Mouse (Mus musculus) liver, embryonic 16.5 days (tissue): ENCODE measurements around the gene Tmcc1. TPM values are rescaled to one million over a fixed set of nuclear protein-coding genes. Genes with fewer than 3 reads are reported as not detected.

ENCODE experiments used
- ATAC-seq: fragments of 200-750 bp; cut with Nextera tagmentation; 2 replicates; pipeline ENCODE4 v1.8.0; 2017; ENCODE audit warnings: low read depth, mild to moderate bottlenecking, moderate number of reproducible peaks, moderate library complexity
- H3K27ac ChIP-seq: fragments of 300-500 bp; sonication (generic); 2 replicates; pipeline ENCODE4 v1.5.1; 2014; ENCODE audit warnings: mild to moderate bottlenecking, low read length
- H3K27me3 ChIP-seq: fragments of 300-500 bp; sonication (generic); 2 replicates; pipeline ENCODE4 v1.6.1; 2014; ENCODE audit warnings: low read depth, low read length, mixed read lengths; ENCODE audit not compliant: control insufficient read depth, insufficient read depth
- H3K36me3 ChIP-seq: fragments of 300-500 bp; sonication (generic); 2 replicates; pipeline ENCODE4 v1.6.1; 2014; ENCODE audit warnings: mild to moderate bottlenecking; ENCODE audit not compliant: control insufficient read depth, insufficient read depth
- H3K4me1 ChIP-seq: fragments of 300-500 bp; sonication (generic); 2 replicates; pipeline ENCODE4 v1.6.1; 2014; ENCODE audit warnings: low read depth, low read length, mixed read lengths; ENCODE audit not compliant: control insufficient read depth
- H3K4me2 ChIP-seq: fragments of 300-500 bp; sonication (generic); 2 replicates; pipeline ENCODE4 v1.6.1; 2014; ENCODE audit warnings: low read depth, low read length, mixed read lengths
- H3K4me3 ChIP-seq: fragments of 300-500 bp; sonication (generic); 2 replicates; pipeline ENCODE4 v1.5.1; 2014; ENCODE audit warnings: low read depth, mild to moderate bottlenecking, low read length
- H3K9ac ChIP-seq: fragments of 300-500 bp; sonication (generic); 2 replicates; pipeline ENCODE4 v1.6.1; 2014; ENCODE audit warnings: low read depth, low read length
- H3K9me3 ChIP-seq: fragments of 300-500 bp; sonication (generic); replicated peaks from 2 replicates; pipeline ENCODE4 v1.6.1; 2016; ENCODE audit warnings: low read length; ENCODE audit not compliant: control insufficient read depth
- WGBS: fragments of 180-500 bp; shearing (Covaris S2); extraction: QIAGEN DNeasy Blood & Tissue Kit; methylation state at CpG from one replicate; pipeline ENCODE4 v1.1.7; 2014; ENCODE audit not compliant: insufficient replicate concordance; 5-methylcytosine and 5-hydroxymethylcytosine counted together
- polyA plus RNA-seq: library from polyadenylated mRNA; unstranded; fragments of >200 nt; fragmentation: Nextera tagmentation; extraction: Ambion mirVana; gene quantifications from 2 replicates; pipeline ENCODE4 v1.2.1, GENCODE M21; 2015

The Tmcc1 gene
- polyA plus RNA-seq, 1 experiment from 2014 or later, result 3.6 TPM

DNA sequence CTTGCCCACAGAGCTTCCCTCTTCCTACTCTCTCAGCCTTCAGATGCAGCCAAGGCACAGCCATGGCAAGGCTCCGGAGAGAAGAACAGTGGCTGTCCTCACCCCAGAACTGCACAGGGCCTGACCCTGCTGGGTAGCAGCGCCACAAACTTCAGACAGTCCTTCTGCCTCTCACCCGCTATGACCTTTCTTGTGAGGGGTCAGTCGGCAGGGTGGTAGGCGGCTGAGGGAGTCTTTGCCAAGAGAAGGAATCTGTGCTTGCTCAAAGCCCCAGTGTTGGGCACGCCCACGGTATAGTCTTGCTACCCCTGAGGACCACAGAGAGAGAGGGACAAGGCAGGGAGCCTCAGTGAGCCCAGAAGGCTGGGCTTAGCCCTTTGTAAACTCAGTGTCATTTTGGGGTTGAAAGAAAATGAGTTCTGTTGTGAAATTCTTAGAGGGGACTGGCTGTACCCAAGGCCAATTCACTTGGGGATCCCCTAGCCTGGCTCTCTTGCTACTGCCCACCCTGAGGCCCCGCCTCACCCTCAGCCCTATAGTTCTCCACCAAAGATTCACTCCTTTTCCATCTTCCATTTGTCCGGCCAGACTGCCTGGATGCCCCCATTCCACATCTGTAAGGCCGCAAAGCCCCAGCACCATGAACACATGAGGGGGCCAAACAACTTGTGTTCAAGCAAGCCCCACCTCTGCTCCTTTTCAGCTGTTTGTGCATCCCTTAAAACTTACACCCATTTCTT is 201.2 kb downstream of the Tmcc1 start:
- Histone ChIP-seq H3K27ac (no peak overlapping the region), H3K9ac (no peak overlapping the region), H3K4me3 (peak overlapping the region; percentile 28), H3K36me3 (no peaks in the 10 kb centered on the region), H3K4me1 (peaks cover 14% of the 10 kb centered on the region), H3K9me3 (no peaks in the 10 kb centered on the region), H3K4me2 (no peak overlapping the region), H3K27me3 (peaks cover 51% of the 10 kb centered on the region)
- WGBS, result 43% methylated on average over 10 of the region's 10 CpGs
- no peak for ATAC-seq

DNA sequence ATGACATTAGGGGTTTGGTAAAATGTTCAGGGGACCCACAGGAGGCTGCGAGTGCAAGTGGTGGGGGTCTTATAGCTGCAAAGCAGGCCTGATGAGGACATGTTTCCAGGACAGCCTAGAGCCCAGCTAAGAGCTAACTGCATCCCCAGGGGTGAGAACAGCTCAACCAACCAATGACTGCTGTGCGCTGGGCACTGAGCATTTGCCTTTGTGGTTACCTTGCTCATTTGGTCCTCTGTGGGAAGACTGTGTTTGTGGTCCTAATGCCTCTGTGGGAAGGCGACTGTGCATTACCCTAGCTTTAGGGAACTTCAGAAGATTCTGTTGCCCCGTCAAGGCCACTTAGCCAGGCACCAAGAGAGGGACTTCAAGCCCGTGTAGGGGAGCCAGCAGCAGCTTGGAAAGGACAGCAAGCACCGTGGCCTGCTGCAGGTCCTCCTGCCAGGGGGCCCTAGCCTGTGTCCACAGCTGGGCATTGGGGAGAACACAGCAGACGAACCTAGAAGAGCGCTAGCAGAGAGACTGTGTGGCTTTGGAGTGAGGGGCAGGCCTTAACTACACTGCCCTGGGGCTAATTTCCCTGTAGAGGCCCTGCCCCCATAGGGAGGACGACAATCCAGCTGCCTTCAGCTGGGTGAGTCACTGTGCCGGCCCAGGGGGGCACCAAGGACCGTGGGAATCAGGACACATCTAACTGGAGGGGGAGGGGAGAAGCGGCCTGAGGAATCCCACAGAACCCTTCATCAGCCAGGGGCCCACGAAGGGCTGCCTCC is 202.0 kb downstream of the Tmcc1 start:
- Histone ChIP-seq H3K4me3 (peak overlapping the region; percentile 28), H3K9ac (no peak overlapping the region), H3K4me2 (no peak overlapping the region), H3K9me3 (no peaks in the 10 kb centered on the region), H3K27ac (no peak overlapping the region), H3K36me3 (no peaks in the 10 kb centered on the region), H3K27me3 (peaks cover 51% of the 10 kb centered on the region), H3K4me1 (peaks cover 14% of the 10 kb centered on the region)
- no peak for ATAC-seq
- WGBS, result 26% methylated on average over 13 of the region's 13 CpGs

DNA sequence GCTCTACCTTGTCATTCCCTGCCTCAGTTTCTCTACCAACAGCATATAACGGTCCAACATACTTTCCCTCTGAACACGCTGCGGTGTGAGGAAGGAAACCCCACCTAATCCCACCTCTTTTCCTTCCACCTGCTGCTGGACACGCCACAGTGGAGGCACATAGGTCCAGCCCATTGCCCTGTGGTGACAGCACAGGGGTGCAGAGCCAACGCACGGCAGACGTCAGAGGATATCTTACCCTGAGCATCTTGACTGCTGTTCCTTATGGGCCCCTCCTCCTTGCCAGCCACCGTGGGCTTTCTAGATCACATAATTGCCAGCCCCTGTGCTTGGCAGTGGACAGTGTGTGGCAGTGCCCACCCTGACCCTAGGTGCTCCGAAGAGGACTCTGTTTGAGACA is 202.8 kb downstream of the Tmcc1 start:
- Histone ChIP-seq H3K36me3 (no peaks in the 10 kb centered on the region), H3K4me1 (peaks cover 14% of the 10 kb centered on the region), H3K9me3 (no peaks in the 10 kb centered on the region), H3K27ac (no peak overlapping the region), H3K9ac (no peak overlapping the region), H3K4me2 (no peak overlapping the region), H3K4me3 (no peak overlapping the region), H3K27me3 (peaks cover 47% of the 10 kb centered on the region)
- 50% methylated on average over 9 of the region's 9 CpGs for WGBS
- ATAC-seq, result no peak

DNA sequence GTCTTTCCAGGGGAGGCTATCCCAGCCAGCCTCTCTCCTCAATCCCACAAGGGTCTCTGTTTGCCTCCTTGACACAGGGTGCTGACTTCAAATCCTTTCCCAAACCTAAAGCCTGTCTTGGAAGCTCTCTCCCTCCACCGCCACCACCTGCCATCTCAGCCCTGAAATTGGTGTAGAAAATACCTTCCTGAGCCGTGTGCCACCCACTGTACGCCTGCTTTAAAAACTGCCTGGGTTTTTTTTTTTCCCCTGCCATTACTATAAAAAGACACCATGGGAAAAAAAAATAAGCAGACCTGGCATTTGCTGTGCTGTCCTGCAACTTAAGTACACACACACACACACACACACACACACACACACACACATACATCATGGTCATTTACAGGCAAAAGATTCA is 203.2 kb downstream of the Tmcc1 start:
- H3K36me3 ChIP-seq, result no peaks in the 10 kb centered on the region
- no peak overlapping the region for H3K4me3 ChIP-seq
- 58% methylated on average over 3 of the region's 3 CpGs for WGBS
- no peaks in the 10 kb centered on the region for H3K9me3 ChIP-seq
- peaks cover 14% of the 10 kb centered on the region for H3K4me1 ChIP-seq
- no peak for ATAC-seq
- H3K27me3 ChIP-seq, result peaks cover 46% of the 10 kb centered on the region
- H3K27ac ChIP-seq, result no peak overlapping the region
- H3K4me2 ChIP-seq, result no peak overlapping the region
- H3K9ac ChIP-seq, result no peak overlapping the region

DNA sequence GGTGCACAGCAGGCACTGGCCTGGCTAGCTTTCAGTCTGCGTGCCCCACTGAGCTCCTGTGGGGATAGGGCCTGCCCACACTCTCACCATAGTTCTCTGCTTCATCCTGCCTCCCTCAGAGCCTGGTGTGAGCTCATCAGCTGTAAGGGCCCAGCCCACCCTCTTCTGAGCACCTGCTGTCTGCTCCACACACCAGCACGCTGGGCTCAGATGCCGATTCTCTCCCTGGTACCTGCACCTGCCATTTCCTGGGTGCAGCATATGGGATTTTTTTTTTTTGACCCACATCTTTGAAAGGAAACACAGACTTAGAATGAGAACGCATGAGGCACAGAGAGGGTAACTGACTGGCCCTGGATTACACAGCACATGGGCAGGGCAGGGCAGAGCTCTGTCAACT is 203.7 kb downstream of the Tmcc1 start:
- 61% methylated on average over 4 of the region's 4 CpGs for WGBS
- Histone ChIP-seq H3K9ac (no peak overlapping the region), H3K4me3 (no peak overlapping the region), H3K36me3 (no peaks in the 10 kb centered on the region), H3K27me3 (peaks cover 41% of the 10 kb centered on the region), H3K9me3 (no peaks in the 10 kb centered on the region), H3K27ac (no peak overlapping the region), H3K4me1 (peaks cover 10% of the 10 kb centered on the region), H3K4me2 (no peak overlapping the region)
- ATAC-seq, result no peak

DNA sequence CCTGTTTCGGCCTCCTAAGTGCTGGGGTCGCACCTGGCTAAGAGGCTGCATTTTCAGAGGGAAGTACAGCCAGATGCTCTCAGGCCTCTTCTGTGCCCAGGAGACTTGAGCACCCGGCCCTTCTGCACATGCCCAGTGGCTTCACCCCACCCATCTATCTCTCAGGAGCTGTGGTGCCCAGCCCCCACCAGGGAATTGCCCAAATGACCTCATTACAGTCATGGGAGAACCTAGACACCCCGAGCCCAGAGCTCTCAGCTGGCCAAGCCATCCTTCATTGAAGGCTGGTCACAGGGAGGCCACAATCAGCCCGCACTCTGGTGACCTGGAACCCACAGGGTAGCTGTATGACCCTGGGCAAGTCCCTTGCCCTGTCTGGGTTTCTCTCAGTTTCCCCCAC is 204.3 kb downstream of the Tmcc1 start:
- Histone ChIP-seq H3K9me3 (no peaks in the 10 kb centered on the region), H3K27ac (no peak overlapping the region), H3K9ac (no peak overlapping the region), H3K36me3 (no peaks in the 10 kb centered on the region), H3K4me1 (peaks cover 7% of the 10 kb centered on the region), H3K4me2 (no peak overlapping the region), H3K27me3 (peaks cover 35% of the 10 kb centered on the region), H3K4me3 (no peak overlapping the region)
- ATAC-seq, result no peak
- WGBS, result 58% methylated on average over 5 of the region's 5 CpGs

DNA sequence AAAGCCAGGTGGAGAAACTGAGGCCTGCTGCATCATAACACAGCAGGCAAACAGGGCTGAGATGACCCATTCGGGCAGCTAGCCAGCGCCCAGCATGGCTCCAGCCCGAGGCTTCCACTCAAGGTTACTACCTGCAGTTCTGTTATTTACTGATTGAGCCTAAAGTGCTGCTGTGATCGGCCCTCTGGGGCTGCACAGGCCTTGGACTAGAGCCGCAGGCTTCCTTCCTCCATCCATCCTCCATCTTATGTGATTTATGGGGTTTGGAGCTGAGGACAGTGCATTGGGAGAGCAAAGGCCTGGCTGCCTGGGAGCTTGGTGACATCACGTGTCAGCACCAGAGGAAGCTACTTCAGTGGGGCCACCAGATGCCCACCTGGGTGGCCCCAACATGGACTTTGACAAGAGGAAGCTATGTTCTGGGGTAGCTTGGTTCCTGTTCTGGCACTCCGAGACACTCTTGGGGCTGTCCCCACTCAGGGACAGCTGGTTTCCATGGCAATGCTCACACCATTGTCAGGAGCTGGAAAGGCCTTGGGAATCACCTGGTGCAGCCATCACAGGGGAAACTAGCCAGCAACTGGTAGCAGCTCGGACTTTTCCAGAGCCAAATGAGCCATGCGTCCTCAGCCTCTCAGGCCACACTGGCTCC is 206.1 kb downstream of the Tmcc1 start:
- Histone ChIP-seq H3K4me1 (no peaks in the 10 kb centered on the region), H3K9me3 (no peaks in the 10 kb centered on the region), H3K4me2 (no peak overlapping the region), H3K27ac (no peak overlapping the region), H3K36me3 (no peaks in the 10 kb centered on the region), H3K27me3 (peaks cover 17% of the 10 kb centered on the region), H3K9ac (no peak overlapping the region), H3K4me3 (no peak overlapping the region)
- WGBS, result 35% methylated on average over 9 of the region's 9 CpGs
- ATAC-seq, result no peak

DNA sequence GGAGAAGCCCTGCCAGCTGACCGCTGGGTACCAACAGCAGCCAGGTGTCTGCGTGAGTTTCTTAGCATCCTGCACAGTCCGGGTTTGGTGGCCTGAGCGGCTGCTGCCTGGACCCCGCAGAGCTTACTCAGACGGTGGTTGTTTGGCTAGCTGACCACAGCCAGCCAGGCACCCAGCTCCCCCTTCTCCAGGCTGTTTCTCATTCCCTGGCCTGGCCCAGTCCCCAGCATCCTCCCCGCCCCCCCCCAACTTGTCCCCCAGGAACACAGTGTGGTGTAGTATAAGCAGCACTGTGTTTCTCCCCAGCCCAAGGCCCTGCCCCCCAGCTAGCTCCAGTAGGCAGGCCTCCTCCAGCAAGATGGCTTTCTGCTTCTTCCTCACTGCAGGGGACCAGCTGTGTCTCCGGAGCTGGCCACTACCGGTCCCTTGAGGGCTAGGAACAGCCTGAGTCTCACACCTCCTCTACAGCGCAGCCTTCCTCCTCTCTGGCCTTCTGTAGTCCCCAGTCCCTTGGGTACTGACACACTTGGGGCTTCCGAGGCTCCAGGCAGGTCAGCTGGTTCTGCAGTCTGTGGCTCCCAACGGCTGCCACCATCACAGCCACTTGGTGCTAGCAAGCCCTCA is 206.7 kb downstream of the Tmcc1 start:
- Histone ChIP-seq H3K27me3 (peaks cover 11% of the 10 kb centered on the region), H3K36me3 (no peaks in the 10 kb centered on the region), H3K4me3 (no peak overlapping the region), H3K9ac (no peak overlapping the region), H3K4me1 (no peaks in the 10 kb centered on the region), H3K27ac (no peak overlapping the region), H3K4me2 (no peak overlapping the region), H3K9me3 (no peaks in the 10 kb centered on the region)
- WGBS, result 60% methylated on average over 12 of the region's 12 CpGs
- ATAC-seq, result no peak
